Mouse (Mus musculus) stomach, embryonic 16.5 days (tissue): ENCODE measurements around the gene Edaradd. TPM values are rescaled to one million over a fixed set of nuclear protein-coding genes. Genes with fewer than 3 reads are reported as not detected.

Source experiments
- ATAC-seq: fragments of 200-750 bp; cut with Nextera tagmentation; 2 replicates; pipeline ENCODE4 v1.8.0; 2017; ENCODE audit warnings: moderate number of reproducible peaks, moderate TSS enrichment; ENCODE audit not compliant: insufficient read depth, low FRiP score
- H3K27ac ChIP-seq: fragments of 300-500 bp; sonication (generic); 2 replicates; pipeline ENCODE4 v1.5.1; 2014; ENCODE audit warnings: low read length
- H3K27me3 ChIP-seq: fragments of 300-500 bp; sonication (generic); 2 replicates; pipeline ENCODE4 v1.6.1; 2014; ENCODE audit warnings: low read length, control low read depth, mixed read lengths; ENCODE audit not compliant: control insufficient read depth, insufficient read depth
- H3K36me3 ChIP-seq: fragments of 300-500 bp; sonication (generic); 2 replicates; pipeline ENCODE4 v1.6.1; 2014; ENCODE audit warnings: low read length; ENCODE audit not compliant: control insufficient read depth, insufficient read depth
- H3K4me1 ChIP-seq: fragments of 300-500 bp; sonication (generic); 2 replicates; pipeline ENCODE4 v1.6.1; 2014; ENCODE audit warnings: low read length, control low read depth, mixed read lengths; ENCODE audit not compliant: control insufficient read depth, insufficient read depth
- H3K4me2 ChIP-seq: fragments of 300-500 bp; sonication (generic); 2 replicates; pipeline ENCODE4 v1.6.1; 2014; ENCODE audit warnings: low read depth, low read length, mixed read lengths
- H3K4me3 ChIP-seq: fragments of 300-500 bp; sonication (generic); replicated peaks from 2 replicates; pipeline ENCODE4 v1.5.1; 2014; ENCODE audit warnings: mild to moderate bottlenecking, low read length
- H3K9ac ChIP-seq: fragments of 300-500 bp; sonication (generic); 2 replicates; pipeline ENCODE4 v1.6.1; 2014; ENCODE audit warnings: low read length
- H3K9me3 ChIP-seq: fragments of 300-500 bp; sonication (generic); replicated peaks from 2 replicates; pipeline ENCODE4 v1.6.1; 2016; ENCODE audit warnings: low read length, control low read depth; ENCODE audit not compliant: control insufficient read depth
- WGBS: fragments of 180-500 bp; shearing (Covaris S2); extraction: QIAGEN DNeasy Blood & Tissue Kit; methylation state at CpG from one replicate; pipeline ENCODE4 v1.1.7; 2014; 5-methylcytosine and 5-hydroxymethylcytosine counted together
- polyA plus RNA-seq: library from polyadenylated mRNA; unstranded; fragments of >200 nt; fragmentation: Nextera tagmentation; extraction: Ambion mirVana; gene quantifications from 2 replicates; pipeline ENCODE4 v1.2.1, GENCODE M21; 2015

Edaradd gene
- polyA plus RNA-seq, 1 experiment from 2014 or later, result 6.1 TPM

- no peak overlapping the region for H3K9ac ChIP-seq
- H3K4me2 ChIP-seq, result no peak overlapping the region
- H3K27me3 ChIP-seq, result no peaks in the 10 kb centered on the region
- no peaks in the 10 kb centered on the region for H3K4me1 ChIP-seq
- ATAC-seq, result no peak
- no peak overlapping the region for H3K4me3 ChIP-seq
- 60% methylated on average over 3 of the region's 3 CpGs for WGBS
- no peaks in the 10 kb centered on the region for H3K9me3 ChIP-seq
- no peaks in the 10 kb centered on the region for H3K36me3 ChIP-seq
- 0 out of 2 replicates have a peak overlapping the region, but pooled peaks have one; percentile 4 for H3K27ac ChIP-seq
These were observed 38.8 kb upstream of the Edaradd start for GRCm38 (mm10) chr13:12559044-12559443.

DNA sequence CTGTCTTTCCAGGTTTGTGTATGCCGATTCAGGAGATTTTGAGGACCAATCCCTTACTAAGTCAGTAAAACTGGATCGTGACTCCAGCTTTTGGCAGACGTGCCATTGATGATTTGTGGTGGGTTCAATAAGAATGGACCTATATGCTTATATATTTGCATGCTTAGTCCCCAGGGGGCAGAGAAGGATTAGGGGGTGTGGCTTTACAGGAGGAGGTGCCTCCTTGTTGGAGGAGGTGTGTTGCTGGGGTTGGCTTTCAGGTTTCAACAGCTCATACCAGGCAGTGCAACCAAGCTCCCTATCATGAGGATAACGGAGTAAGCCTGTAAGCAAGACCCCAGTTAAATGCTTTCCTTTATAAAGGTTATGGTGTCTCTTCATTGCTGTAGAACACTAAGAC, 34.0 kb upstream of the Edaradd start:
- H3K4me3 ChIP-seq, result no peak overlapping the region
- no peak overlapping the region for H3K9ac ChIP-seq
- WGBS, result 62% methylated on average over 4 of the region's 4 CpGs
- no peak for ATAC-seq
- no peaks in the 10 kb centered on the region for H3K9me3 ChIP-seq
- H3K27me3 ChIP-seq, result no peaks in the 10 kb centered on the region
- H3K4me2 ChIP-seq, result no peak overlapping the region
- no peak overlapping the region for H3K27ac ChIP-seq
- H3K4me1 ChIP-seq, result no peaks in the 10 kb centered on the region
- no peaks in the 10 kb centered on the region for H3K36me3 ChIP-seq

DNA sequence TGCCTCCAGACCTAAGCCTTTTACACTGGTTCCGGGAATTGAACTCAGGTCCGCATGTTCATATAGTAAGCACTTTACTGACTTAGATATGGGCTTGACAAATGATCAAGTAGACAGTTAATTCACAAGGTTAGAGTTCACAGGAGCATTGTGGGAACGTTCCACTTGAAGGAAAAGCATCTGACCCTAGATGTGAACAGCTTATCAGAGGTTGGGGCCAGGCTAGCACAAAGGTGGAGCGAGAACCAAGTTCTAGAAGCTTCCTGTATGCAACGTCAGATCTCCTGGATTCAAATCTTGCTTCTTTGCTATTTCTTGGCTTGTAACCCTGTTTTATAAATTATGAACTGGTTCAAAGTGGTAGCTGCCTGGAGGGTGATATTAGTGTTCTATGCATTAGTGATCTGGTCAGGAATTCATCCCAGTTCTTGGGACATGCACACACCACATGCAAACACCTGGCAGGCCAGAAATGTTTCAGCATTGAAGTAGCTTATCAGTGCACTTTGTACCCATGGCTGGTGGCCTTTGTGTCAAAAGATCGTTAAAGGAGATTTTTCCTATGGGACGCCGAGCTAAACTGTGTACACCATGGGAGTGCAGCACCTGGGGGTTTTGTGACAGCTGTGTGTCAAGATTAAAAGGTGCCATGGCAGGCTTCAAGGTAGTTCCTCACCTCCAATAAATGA, 23.8 kb upstream of the Edaradd start:
- Histone ChIP-seq H3K4me3 (no peak overlapping the region), H3K27ac (peak overlapping the region; percentile 12; the same call in 1 of the 2 replicates), H3K27me3 (no peaks in the 10 kb centered on the region), H3K9me3 (no peaks in the 10 kb centered on the region), H3K4me2 (no peak overlapping the region), H3K4me1 (peaks cover 13% of the 10 kb centered on the region), H3K36me3 (no peaks in the 10 kb centered on the region), H3K9ac (no peak overlapping the region)
- ATAC-seq, result peak; percentile 78
- 58% methylated on average over 8 of the region's 8 CpGs for WGBS

GRCm38 (mm10) chr13:12543246-12543645, 23.0 kb upstream of the Edaradd start:
- no peaks in the 10 kb centered on the region for H3K27me3 ChIP-seq
- WGBS, result 48% methylated on average over 5 of the region's 5 CpGs
- H3K9me3 ChIP-seq, result no peaks in the 10 kb centered on the region
- H3K9ac ChIP-seq, result no peak overlapping the region
- peaks cover 13% of the 10 kb centered on the region for H3K4me1 ChIP-seq
- H3K27ac ChIP-seq, result no peak overlapping the region
- no peaks in the 10 kb centered on the region for H3K36me3 ChIP-seq
- ATAC-seq, result no peak
- H3K4me2 ChIP-seq, result no peak overlapping the region
- no peak overlapping the region for H3K4me3 ChIP-seq

DNA sequence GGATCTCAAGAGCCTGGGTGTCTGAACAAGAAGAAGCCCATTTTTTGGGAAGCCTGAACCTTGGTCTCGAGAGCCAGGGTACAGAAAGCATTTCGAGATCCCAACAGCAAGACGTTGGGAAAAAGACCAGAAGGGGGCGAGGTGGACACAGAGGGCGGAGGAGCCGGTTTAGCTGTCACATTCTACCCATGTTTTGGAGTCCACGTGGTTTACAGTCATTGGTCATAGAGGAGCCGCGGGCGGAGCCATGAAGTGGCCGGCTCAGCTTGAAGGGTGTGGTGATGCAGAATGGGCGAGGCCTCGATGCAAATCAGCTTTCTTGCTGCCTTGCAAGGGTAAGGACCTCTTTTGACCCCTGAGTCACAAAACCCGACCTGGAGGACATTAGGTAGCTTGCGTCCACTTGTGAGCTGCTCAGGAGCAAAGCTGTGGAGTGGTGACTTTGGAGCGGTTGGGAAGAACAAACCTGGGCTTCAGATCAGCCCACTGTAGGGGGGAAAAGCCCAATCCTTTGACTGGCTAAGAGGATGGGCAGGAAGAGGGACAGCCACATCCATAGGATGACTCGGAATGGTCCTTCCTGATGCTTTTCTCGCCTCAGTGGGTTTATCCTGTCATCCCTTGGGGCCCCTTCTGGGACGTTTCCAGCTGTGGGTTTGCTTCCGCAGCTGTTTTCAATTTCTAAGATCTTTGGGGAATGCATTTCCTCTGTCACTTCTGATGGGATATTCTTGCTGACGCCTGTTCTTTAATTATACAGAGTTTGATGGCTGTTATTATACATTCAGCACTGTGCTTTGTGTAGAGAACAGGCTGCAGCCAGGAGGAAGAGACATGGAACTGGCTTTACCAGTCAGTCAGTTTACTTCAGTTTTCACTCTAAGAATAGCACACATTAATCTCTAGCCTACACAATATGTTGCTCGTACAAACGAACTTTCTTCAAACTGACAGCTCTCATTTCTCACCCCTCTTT, 22.1 kb upstream of the Edaradd start:
- Histone ChIP-seq H3K9ac (peak overlapping the region; percentile 9; the same call in 1 of the 2 replicates), H3K4me2 (peak overlapping the region; percentile 52), H3K27ac (peak overlapping the region; percentile 86), H3K9me3 (no peaks in the 10 kb centered on the region), H3K4me3 (peak overlapping the region; percentile 28), H3K36me3 (no peaks in the 10 kb centered on the region), H3K27me3 (no peaks in the 10 kb centered on the region), H3K4me1 (peaks cover 13% of the 10 kb centered on the region)
- ATAC-seq, result peak; percentile 88
- 5% methylated on average over 23 of the region's 23 CpGs for WGBS

DNA sequence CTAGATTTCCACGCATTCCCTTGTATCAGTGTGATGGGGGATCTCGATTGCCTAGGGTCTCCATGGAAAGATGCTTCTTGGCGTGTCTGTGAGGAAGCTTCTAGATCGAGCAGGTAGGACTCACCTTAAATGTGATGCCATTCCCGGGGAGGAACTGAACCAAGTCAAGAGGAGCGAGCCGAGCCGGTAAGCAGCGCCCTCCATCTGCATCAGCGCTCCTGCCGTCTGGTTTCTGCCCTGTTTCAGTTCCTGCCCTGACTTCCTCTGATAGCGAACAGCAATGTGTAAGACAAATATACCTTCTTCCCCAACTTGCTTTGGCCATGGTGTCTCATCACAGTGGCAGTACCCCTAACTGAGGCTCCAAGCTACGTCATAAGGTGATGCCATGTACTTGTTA, 19.9 kb upstream of the Edaradd start:
- no peak for ATAC-seq
- peaks cover 13% of the 10 kb centered on the region for H3K4me1 ChIP-seq
- H3K9me3 ChIP-seq, result no peaks in the 10 kb centered on the region
- H3K4me3 ChIP-seq, result no peak overlapping the region
- H3K27me3 ChIP-seq, result no peaks in the 10 kb centered on the region
- 68% methylated on average over 13 of the region's 13 CpGs for WGBS
- no peak overlapping the region for H3K27ac ChIP-seq
- H3K9ac ChIP-seq, result no peak overlapping the region
- H3K4me2 ChIP-seq, result no peak overlapping the region
- H3K36me3 ChIP-seq, result no peaks in the 10 kb centered on the region

DNA sequence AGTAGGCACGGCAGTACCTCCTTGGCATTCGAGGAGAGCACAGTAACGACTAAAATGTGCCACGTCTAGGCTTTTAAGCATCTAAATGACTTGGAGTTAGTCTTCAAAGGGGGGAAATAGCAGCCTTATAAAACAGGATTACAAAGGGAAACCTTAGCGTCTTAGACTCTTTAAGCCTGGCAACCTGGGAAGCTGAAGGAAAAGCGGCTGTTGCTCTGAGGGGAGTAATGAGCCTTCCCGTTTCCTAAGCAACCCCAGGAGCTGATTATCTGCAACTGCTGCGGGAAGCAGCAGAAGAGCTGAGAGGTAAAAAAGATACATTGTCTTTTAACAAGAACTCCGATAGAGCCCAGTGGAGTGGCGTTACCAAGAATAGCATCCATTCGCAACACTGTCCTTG, 19.5 kb upstream of the Edaradd start:
- no peak for ATAC-seq
- no peaks in the 10 kb centered on the region for H3K36me3 ChIP-seq
- no peak overlapping the region for H3K27ac ChIP-seq
- H3K4me1 ChIP-seq, result peaks cover 13% of the 10 kb centered on the region
- no peak overlapping the region for H3K9ac ChIP-seq
- WGBS, result 52% methylated on average over 11 of the region's 11 CpGs
- no peak overlapping the region for H3K4me2 ChIP-seq
- H3K27me3 ChIP-seq, result no peaks in the 10 kb centered on the region
- no peak overlapping the region for H3K4me3 ChIP-seq
- no peaks in the 10 kb centered on the region for H3K9me3 ChIP-seq

GRCm38 (mm10) chr13:12537971-12538370, 17.7 kb upstream of the Edaradd start:
- 69% methylated on average over 6 of the region's 6 CpGs for WGBS
- no peak for ATAC-seq

DNA sequence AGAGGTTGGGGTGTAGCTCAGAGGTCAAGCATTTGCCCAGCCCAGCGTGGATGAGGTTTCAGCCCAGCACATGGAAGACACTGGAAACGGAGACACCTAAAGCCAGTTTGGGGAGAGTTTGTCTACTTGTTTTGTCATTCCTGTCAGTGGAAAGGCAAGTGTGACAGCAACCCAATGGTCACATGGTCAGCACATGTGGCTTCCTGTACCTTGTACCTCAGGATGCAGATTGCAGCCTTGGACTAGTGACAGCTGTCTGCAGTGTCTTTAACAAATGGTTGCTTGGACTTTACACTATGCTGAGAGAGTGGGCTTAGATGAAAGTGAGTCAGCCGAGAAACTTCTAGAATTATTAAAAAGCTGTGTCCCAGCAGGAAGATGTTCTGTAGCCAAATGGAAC, 14.4 kb upstream of the Edaradd start:
- Histone ChIP-seq H3K27me3 (no peaks in the 10 kb centered on the region), H3K4me3 (no peak overlapping the region), H3K4me2 (no peak overlapping the region), H3K4me1 (no peaks in the 10 kb centered on the region), H3K36me3 (no peaks in the 10 kb centered on the region), H3K9ac (no peak overlapping the region), H3K9me3 (no peaks in the 10 kb centered on the region), H3K27ac (no peak overlapping the region)
- ATAC-seq, result no peak
- WGBS, result 72% methylated on average over 3 of the region's 3 CpGs

More at GRCm38 (mm10) chr13:12537971-12538370, 17.7 kb upstream of the Edaradd start:
- H3K9me3 ChIP-seq, result no peaks in the 10 kb centered on the region
- no peaks in the 10 kb centered on the region for H3K36me3 ChIP-seq
- no peak overlapping the region for H3K9ac ChIP-seq
- H3K4me1 ChIP-seq, result peaks cover 7% of the 10 kb centered on the region
- no peaks in the 10 kb centered on the region for H3K27me3 ChIP-seq
- H3K27ac ChIP-seq, result no peak overlapping the region
- H3K4me2 ChIP-seq, result no peak overlapping the region
- H3K4me3 ChIP-seq, result no peak overlapping the region
